Mouse (Mus musculus): Measurements from ENCODE around the gene Pdpn.

DNA sequence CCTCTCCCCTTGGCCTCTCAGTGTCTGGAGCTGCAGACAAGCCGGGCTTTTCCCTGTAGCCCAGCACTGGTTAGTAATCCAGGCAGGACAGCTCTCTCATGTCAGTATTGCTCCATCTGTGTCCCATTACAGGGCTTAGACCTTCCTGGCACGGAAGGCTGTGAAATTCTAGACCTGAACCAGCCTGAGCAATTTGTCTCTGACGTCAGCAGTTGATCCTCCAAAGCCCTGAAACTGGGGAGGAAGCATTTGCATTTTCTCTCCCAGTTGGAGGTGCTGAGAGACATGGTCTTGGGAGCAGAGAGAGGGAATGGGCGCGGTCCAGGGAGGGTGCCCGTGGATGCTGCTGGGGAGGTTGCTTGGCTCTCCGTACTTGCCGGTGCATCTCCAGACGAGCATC lies 31.2 kb upstream of the Pdpn start:
- TF ChIP-seq CTCF (IDR thresholded peaks at IDR 0.05; ENCODE audit: low read depth, low read length) (no peak), POLR2A (IDR thresholded peaks at IDR 0.05; ENCODE audit: extremely low read depth, insufficient read depth, low read length) (no peak)

Measured in liver, adult 2 months (tissue).